Mouse (Mus musculus) hindbrain, postnatal 0 days (tissue): ENCODE results near the gene Pdcd7. TPM values are rescaled to one million over a fixed set of nuclear protein-coding genes. Genes with fewer than 3 reads are reported as not detected.
A peak's percentile ranks its signal among the peaks of the same experiment; 100 is the strongest.
"Not testable (repeated sequence)": the region's sequence is repeated elsewhere in the genome, so short reads cannot be mapped to it uniquely, and the experiment has no call there.

Experiments used
- ATAC-seq: fragments of 200-750 bp; cut with Nextera tagmentation; 2 replicates; pipeline ENCODE4 v1.8.0; 2017; ENCODE audit warnings: mild to moderate bottlenecking, moderate TSS enrichment, moderate library complexity
- DNase-seq: peaks from one replicate; pipeline ENCODE4 v3.0.0-alpha.2; 2015; ENCODE audit warnings: low spot score
- H3K27ac ChIP-seq: fragments of 300-500 bp; sonication (generic); 2 replicates; pipeline ENCODE4 v1.5.1; 2014; ENCODE audit warnings: mild to moderate bottlenecking
- H3K27me3 ChIP-seq: fragments of 300-500 bp; sonication (generic); 2 replicates; pipeline ENCODE4 v1.6.1; 2014; ENCODE audit warnings: low read length, mixed read lengths; ENCODE audit not compliant: insufficient read depth
- H3K36me3 ChIP-seq: fragments of 300-500 bp; sonication (generic); 2 replicates; pipeline ENCODE4 v1.6.1; 2014; ENCODE audit warnings: low read length, mixed read lengths; ENCODE audit not compliant: insufficient read depth
- H3K4me1 ChIP-seq: fragments of 300-500 bp; sonication (generic); 2 replicates; pipeline ENCODE4 v1.6.1; 2014; ENCODE audit warnings: antibody characterized with exemption, low read length, mixed read lengths; ENCODE audit not compliant: insufficient read depth
- H3K4me2 ChIP-seq: fragments of 300-500 bp; sonication (generic); 2 replicates; pipeline ENCODE4 v1.6.1; 2014; ENCODE audit warnings: low read depth, mild to moderate bottlenecking, low read length, moderate library complexity, mixed read lengths
- H3K4me3 ChIP-seq: fragments of 300-500 bp; sonication (generic); 2 replicates; pipeline ENCODE4 v1.5.1; 2014; ENCODE audit warnings: low read length
- H3K9ac ChIP-seq: fragments of 300-500 bp; sonication (generic); replicated peaks from 2 replicates; pipeline ENCODE4 v1.6.1; 2014; ENCODE audit warnings: mild to moderate bottlenecking, low read length, moderate library complexity, mixed read lengths
- H3K9me3 ChIP-seq: fragments of 300-500 bp; sonication (generic); 2 replicates; pipeline ENCODE4 v1.6.1; 2016; ENCODE audit warnings: low read length, mixed read lengths
- CTCF ChIP-seq: IDR thresholded peaks from 2 replicates; pipeline ENCODE4 v1.5.1; 2016; ENCODE audit warnings: antibody characterized with exemption, control low read depth, low read depth
- WGBS: fragments of 180-500 bp; shearing (Covaris S2); extraction: QIAGEN DNeasy Blood & Tissue Kit; methylation state at CpG from one replicate; pipeline ENCODE4 v1.1.7; 2014; 5-methylcytosine and 5-hydroxymethylcytosine counted together
- polyA plus RNA-seq: library from polyadenylated mRNA; unstranded; fragments of >200 nt; fragmentation: Nextera tagmentation; extraction: Ambion mirVana; gene quantifications from 2 replicates; pipeline ENCODE4 v1.2.1, GENCODE M21; 2015
- total RNA-seq: library from RNA; depleted of rRNA; stranded (reverse); fragments of >200 nt; gene quantifications from 2 replicates; pipeline ENCODE4 v1.2.3, GENCODE M21; 2014

Pdcd7 gene
- total and polyA plus RNA-seq, 2 experiments from 2014 or later, result 8.6 to 17.5 TPM

DNA sequence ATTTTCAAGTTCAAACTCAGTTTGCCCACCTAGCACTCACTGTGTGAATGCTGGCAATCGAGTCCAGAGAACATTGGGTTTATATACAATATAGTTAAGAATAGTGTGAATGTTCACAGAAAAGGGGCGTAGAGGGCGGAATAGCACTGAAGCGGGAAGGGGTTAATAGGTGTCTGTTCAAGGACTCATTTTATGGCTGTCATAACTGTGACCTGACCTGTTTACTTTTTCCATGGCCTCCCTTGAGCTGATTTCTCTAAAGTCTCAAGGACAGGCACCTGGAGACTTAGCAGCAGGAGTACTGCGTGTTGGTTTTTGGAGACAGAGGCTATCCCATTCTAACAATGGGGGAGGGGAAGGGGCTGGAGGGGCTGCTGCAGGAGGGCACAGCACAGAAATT is 11.9 kb upstream of the Pdcd7 start:
- ATAC-seq, result no peak
- 90% methylated on average over 5 of the region's 5 CpGs for WGBS

DNA sequence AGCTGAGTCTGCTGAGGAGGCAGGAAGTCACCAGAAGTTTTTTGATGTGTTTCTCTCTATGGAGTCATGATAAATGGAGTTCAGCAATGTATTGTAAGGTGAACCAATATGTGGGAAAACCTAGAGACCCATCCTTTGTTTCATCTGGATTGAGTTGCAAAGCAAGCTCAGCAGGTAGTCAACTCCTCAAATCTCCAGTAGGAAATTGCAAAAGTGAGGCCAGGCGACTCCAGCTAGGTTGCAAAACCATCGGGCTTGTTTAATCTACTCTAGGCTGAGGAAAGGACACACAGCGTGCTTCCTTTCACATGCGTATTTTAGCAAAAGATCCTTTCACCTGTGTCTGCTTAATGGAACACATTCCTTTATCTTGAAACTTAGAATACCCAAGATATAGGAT is 6.8 kb upstream of the Pdcd7 start:
- no peak for TF ChIP-seq CTCF
- ATAC-seq (no peak), DNase-seq (no peak)
- 83% methylated on average over 4 of the region's 4 CpGs for WGBS
- H3K4me1 ChIP-seq, result no peaks in the 10 kb centered on the region
- no peaks in the 10 kb centered on the region for H3K36me3 ChIP-seq
- no peaks in the 10 kb centered on the region for H3K27me3 ChIP-seq
- H3K27ac ChIP-seq, result no peak overlapping the region
- no peak overlapping the region for H3K9ac ChIP-seq
- no peaks in the 10 kb centered on the region for H3K9me3 ChIP-seq
- H3K4me2 ChIP-seq, result no peak overlapping the region
- no peak overlapping the region for H3K4me3 ChIP-seq

More for the DNA sequence above, 11.9 kb upstream of the Pdcd7 start:
- TF ChIP-seq CTCF, result no peak
- no peak overlapping the region for H3K4me3 ChIP-seq
- DNase-seq, result no peak
- H3K36me3 ChIP-seq, result 0 out of 2 replicates have a peak, but pooled peaks cover 4% of the 10 kb centered on the region
- no peaks in the 10 kb centered on the region for H3K4me1 ChIP-seq
- H3K9ac ChIP-seq, result no peak overlapping the region
- no peaks in the 10 kb centered on the region for H3K9me3 ChIP-seq
- H3K27me3 ChIP-seq, result no peaks in the 10 kb centered on the region
- H3K4me2 ChIP-seq, result no peak overlapping the region
- no peak overlapping the region for H3K27ac ChIP-seq

DNA sequence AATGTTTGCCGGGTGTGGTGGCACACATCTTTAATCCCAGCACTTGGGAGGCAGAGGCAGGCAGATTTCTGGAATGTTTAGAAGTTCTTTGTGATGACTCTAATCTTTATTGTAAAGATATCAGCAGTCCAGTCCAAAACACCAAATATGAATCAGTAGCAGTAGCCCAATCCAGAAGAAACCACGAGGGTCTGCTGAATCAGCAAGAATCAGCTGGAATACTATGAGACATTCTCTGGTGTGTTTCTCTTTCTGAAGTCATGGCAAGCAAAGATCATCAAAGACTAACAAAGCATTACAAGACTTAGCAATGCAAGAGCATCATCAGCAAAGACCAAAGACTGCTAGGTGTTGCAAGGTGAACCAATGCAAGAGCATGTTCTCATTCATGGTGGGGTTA is 5.5 kb upstream of the Pdcd7 start:
- H3K4me2 ChIP-seq, result no peak overlapping the region
- H3K4me1 ChIP-seq, result no peaks in the 10 kb centered on the region
- TF ChIP-seq CTCF, result no peak
- no peak overlapping the region for H3K4me3 ChIP-seq
- no peak for DNase-seq
- 93% methylated on average over 2 of the region's 2 CpGs for WGBS
- no peaks in the 10 kb centered on the region for H3K9me3 ChIP-seq
- no peak overlapping the region for H3K27ac ChIP-seq
- no peaks in the 10 kb centered on the region for H3K36me3 ChIP-seq
- no peak overlapping the region for H3K9ac ChIP-seq
- H3K27me3 ChIP-seq, result no peaks in the 10 kb centered on the region
- no peak for ATAC-seq

DNA sequence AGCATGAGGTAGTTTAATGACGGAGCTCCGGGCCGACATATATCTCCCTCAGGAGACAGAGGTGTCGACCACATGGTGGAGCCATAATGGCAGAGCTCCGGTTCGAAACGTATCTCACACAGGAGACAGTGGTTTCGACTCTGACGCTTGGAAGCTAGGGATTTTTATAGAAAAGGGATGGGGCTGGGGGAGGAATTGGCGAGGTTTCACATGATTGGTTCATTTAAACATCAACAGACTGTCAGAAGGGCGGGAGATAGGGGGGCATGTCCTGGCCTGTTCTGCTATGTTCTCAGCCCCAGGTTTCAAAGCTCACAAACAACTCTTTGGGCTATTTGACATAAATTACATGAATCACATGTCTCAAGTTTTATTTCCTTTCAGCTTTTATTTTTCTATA is 465 bp upstream of the Pdcd7 start:
- DNase-seq, result peak; percentile 18
- not testable (repeated sequence) for H3K36me3 ChIP-seq, H3K27me3 ChIP-seq, H3K9me3 ChIP-seq
- peak overlapping the region; percentile 98 for H3K27ac ChIP-seq
- 0 out of 2 replicates have a peak overlapping the region, but pooled peaks have one; percentile 24 for H3K9ac ChIP-seq
- H3K4me3 ChIP-seq, result peak overlapping the region; percentile 94
- H3K4me1 ChIP-seq, result peaks cover 12% of the 10 kb centered on the region
- peak; percentile 25 for TF ChIP-seq CTCF
- ATAC-seq, result peak; percentile 25; the same call in 1 of the 2 replicates
- 64% methylated on average over 11 of the region's 11 CpGs for WGBS
- H3K4me2 ChIP-seq, result peak overlapping the region; percentile 89

DNA sequence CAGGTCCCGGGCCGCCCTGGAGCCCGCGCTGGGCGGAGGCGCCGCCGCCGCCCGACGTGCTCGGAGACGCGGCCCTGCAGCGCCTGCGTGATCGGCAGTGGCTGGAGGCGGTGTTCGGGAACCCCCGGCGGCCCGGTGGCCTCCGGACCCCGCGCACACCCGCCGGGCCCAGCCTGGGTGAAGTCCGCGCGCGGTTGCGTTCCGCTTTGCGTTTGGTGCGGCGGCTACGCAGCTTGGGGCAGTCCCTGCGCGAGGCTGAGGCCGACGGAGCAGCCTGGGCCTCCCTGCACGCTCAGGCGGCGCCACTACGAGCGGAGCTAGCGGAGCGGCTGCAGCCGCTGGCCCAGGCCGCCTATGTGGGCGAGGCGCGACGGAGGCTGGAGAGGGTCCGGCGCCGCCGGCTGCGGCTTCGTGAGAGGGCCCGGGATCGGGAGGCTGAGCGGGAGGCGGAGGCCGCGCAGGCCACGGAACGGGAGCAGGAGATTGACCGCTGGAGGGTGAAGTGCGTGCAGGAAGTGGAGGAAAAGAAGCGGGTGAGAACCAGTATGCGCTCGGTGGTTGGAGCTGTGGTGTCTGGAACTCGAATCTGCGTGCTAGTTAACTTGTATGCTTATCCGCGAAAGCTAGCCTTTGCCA is 690 bp downstream of the Pdcd7 start:
- Histone ChIP-seq H3K27me3 (no peaks in the 10 kb centered on the region), H3K9ac (peak overlapping the region; percentile 95), H3K9me3 (no peaks in the 10 kb centered on the region), H3K27ac (peak overlapping the region; percentile 98), H3K36me3 (no peaks in the 10 kb centered on the region), H3K4me1 (peaks cover 12% of the 10 kb centered on the region), H3K4me2 (peak overlapping the region; percentile 89), H3K4me3 (peak overlapping the region; percentile 94)
- under 1% methylated on average over 74 of the region's 77 CpGs for WGBS
- peak; percentile 49 for DNase-seq
- peak; percentile 67 for ATAC-seq
- TF ChIP-seq CTCF, result no peak

GRCm38 (mm10) chr9:65347112-65347850 is 1.4 kb downstream of the Pdcd7 start:
- ATAC-seq, result no peak
- DNase-seq, result no peak
- H3K4me2 ChIP-seq, result peak overlapping the region; percentile 89
- no peaks in the 10 kb centered on the region for H3K9me3 ChIP-seq
- TF ChIP-seq CTCF, result no peak
- 53% methylated on average over 8 of the region's 8 CpGs for WGBS
- peaks cover 12% of the 10 kb centered on the region for H3K4me1 ChIP-seq
- peak overlapping the region; percentile 94 for H3K4me3 ChIP-seq
- no peaks in the 10 kb centered on the region for H3K36me3 ChIP-seq
- H3K9ac ChIP-seq, result peak overlapping the region; percentile 95
- H3K27ac ChIP-seq, result peak overlapping the region; percentile 98; the same call in 1 of the 2 replicates
- H3K27me3 ChIP-seq, result no peaks in the 10 kb centered on the region

DNA sequence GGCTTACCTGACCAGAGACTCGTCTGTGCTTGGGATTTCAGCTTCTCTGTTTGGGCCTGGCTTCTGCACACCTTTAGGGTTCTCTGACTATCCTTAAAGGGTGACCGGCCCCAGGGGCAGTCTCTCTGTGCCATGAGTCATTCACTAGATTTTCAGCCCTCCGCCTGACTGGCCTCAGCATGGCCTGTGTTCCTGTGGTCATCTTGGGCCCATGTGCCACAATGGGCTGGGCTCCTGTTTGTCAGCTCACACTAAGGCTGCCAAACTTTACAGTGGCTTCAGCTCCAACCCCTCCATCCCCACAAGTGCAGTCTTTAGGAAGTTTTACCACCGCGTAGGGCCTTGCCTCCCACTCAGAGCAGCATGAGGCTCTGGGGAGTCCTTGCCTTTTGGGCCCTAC is 7.3 kb downstream of the Pdcd7 start:
- H3K4me1 ChIP-seq, result no peaks in the 10 kb centered on the region
- ATAC-seq (no peak), DNase-seq (no peak)
- H3K27me3 ChIP-seq, result no peaks in the 10 kb centered on the region
- no peak overlapping the region for H3K9ac ChIP-seq
- H3K36me3 ChIP-seq, result peaks cover 22% of the 10 kb centered on the region
- 87% methylated on average over 5 of the region's 5 CpGs for WGBS
- H3K27ac ChIP-seq, result no peak overlapping the region
- H3K4me2 ChIP-seq, result no peak overlapping the region
- no peaks in the 10 kb centered on the region for H3K9me3 ChIP-seq
- TF ChIP-seq CTCF, result no peak
- H3K4me3 ChIP-seq, result no peak overlapping the region
